Comparison of ENCODE assay signal across 19 mouse cellular contexts in the genomic region with DNA sequence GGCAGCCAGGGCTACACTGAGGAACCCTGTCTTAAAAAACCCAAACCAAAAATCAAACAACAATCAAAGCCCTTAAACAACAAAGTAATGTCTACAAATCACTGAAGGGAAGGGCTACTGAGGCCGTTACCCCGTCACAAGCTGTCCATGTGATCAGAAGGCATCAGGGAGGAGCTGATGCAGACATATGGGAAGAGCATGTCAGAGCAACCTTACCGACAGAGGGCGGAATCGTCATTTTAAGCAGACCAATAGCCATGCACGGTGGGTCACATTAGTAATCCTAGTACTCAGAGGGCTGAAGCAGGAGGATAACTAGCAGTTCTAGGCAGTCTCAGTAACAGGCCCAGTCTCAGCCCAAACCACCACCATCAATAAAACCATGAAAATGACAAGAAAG. TPM values are rescaled to one million over a fixed set of nuclear protein-coding genes. Genes with fewer than 3 reads are reported as not detected.
DNase-seq lines count a peak whose midpoint lies in the region; ATAC-seq lines count a peak whose summit lies in the region.
"Had no signal": no experiment of that assay in that cellular context is flagged by ENCODE, and none has a peak within 500 bp of the region (broad histone marks: within the 10 kb centered on the region; RNA-seq: fewer than 3 reads in every experiment).

No protein-coding gene starts in this region.

- DNase-seq in ES-CJ7 (ENCODE audit: low read depth, low spot score) (peak; percentile 80), ZHBTc4 (ENCODE audit: low read depth, low spot score) (peak; percentile 82)
- DNase-seq in hindbrain, embryonic 11.5 days (ENCODE audit: low spot score), result no peak
- DNase-seq in frontal cortex, postnatal 36 days (ENCODE audit: low spot score in 2 of 2), result no peak
- DNase-seq: adrenal gland, postnatal 25 days; cerebellum, adult 11-12 months; gastrocnemius, adult 2 months; kidney, adult 9 months; right cerebral cortex, postnatal 4 days had no signal

- 88% methylated on average over 6 of the region's 6 CpGs for WGBS in hindbrain, embryonic 11.5 days

- no peak overlapping the region for H3K27ac ChIP-seq in hindbrain, embryonic 11.5 days (ENCODE audit: low read depth, low read length)
- H3K27ac ChIP-seq: embryonic facial prominence, embryonic 12.5 days; gastrocnemius, adult 2 months; hindbrain, embryonic 12.5 days; limb, embryonic 10.5 days; limb, embryonic 15.5 days; midbrain, embryonic 12.5 days; neural tube, embryonic 13.5 days had no signal

- no peak overlapping the region for H3K9ac ChIP-seq in hindbrain, embryonic 11.5 days (ENCODE audit: low read depth, low read length)
- H3K9ac ChIP-seq: embryonic facial prominence, embryonic 12.5 days; hindbrain, embryonic 12.5 days; limb, embryonic 15.5 days; liver, postnatal 0 days; midbrain, embryonic 12.5 days; neural tube, embryonic 13.5 days had no signal

- peaks cover 4% of the 10 kb centered on the region for H3K27me3 ChIP-seq in megakaryocyte, embryonic 14.5 days (replicated peaks)
- no peaks in the 10 kb centered on the region for H3K27me3 ChIP-seq in hindbrain, embryonic 11.5 days (ENCODE audit: control insufficient read depth, insufficient read depth, low read length)
- H3K27me3 ChIP-seq: embryonic facial prominence, embryonic 12.5 days; hindbrain, embryonic 12.5 days; limb, embryonic 15.5 days; midbrain, embryonic 12.5 days; neural tube, embryonic 13.5 days had no signal

- H3K4me3 ChIP-seq in megakaryocyte, embryonic 14.5 days (replicated peaks), result peak overlapping the region; percentile 53
- H3K4me3 ChIP-seq in hindbrain, embryonic 11.5 days (ENCODE audit: low read depth, low read length), result no peak overlapping the region
- H3K4me3 ChIP-seq: embryonic facial prominence, embryonic 12.5 days; gastrocnemius, adult 2 months; hindbrain, embryonic 12.5 days; limb, embryonic 10.5 days; limb, embryonic 15.5 days; midbrain, embryonic 12.5 days; neural tube, embryonic 13.5 days had no signal

- no peaks in the 10 kb centered on the region for H3K36me3 ChIP-seq in megakaryocyte, embryonic 14.5 days (replicated peaks; ENCODE audit: low read length)
- H3K36me3 ChIP-seq in hindbrain, embryonic 11.5 days (ENCODE audit: control insufficient read depth, insufficient read depth, low read length), result no peaks in the 10 kb centered on the region
- H3K36me3 ChIP-seq: embryonic facial prominence, embryonic 12.5 days; hindbrain, embryonic 12.5 days; limb, embryonic 10.5 days; midbrain, embryonic 12.5 days had no signal

- H3K4me1 ChIP-seq in megakaryocyte, embryonic 14.5 days, result no peaks in the 10 kb centered on the region
- no peaks in the 10 kb centered on the region for H3K4me1 ChIP-seq in hindbrain, embryonic 11.5 days (replicated peaks; ENCODE audit: control insufficient read depth, insufficient read depth, low read length)
- H3K4me1 ChIP-seq: embryonic facial prominence, embryonic 12.5 days; midbrain, embryonic 12.5 days; neural tube, embryonic 13.5 days had no signal

- no peak overlapping the region for H3K4me2 ChIP-seq in hindbrain, embryonic 11.5 days (replicated peaks; ENCODE audit: low read depth, low read length)
- H3K4me2 ChIP-seq: embryonic facial prominence, embryonic 12.5 days; hindbrain, embryonic 12.5 days; limb, embryonic 15.5 days; midbrain, embryonic 12.5 days; neural tube, embryonic 13.5 days had no signal

- no peak for ATAC-seq in megakaryocyte, adult 5-6 weeks (ENCODE audit: poor library complexity, severe bottlenecking)
- ATAC-seq in hindbrain, embryonic 11.5 days (ENCODE audit: low FRiP score), result no peak
- ATAC-seq: forebrain, embryonic 14.5 days had no signal

- H3K9me3 ChIP-seq in megakaryocyte, embryonic 14.5 days, result peaks cover 37% of the 10 kb centered on the region
- no peaks in the 10 kb centered on the region for H3K9me3 ChIP-seq in hindbrain, embryonic 11.5 days (ENCODE audit: control insufficient read depth, low read length)
- H3K9me3 ChIP-seq: limb, embryonic 10.5 days; limb, embryonic 15.5 days had no signal

RNA-seq across cellular contexts. Expression of gene Ubl3, which starts 56.6 kb away (rescaled TPM):
- polyA plus RNA-seq in megakaryocyte, embryonic 14.5 days (2012; ENCODE audit: insufficient read depth, low replicate concordance), result 6.1 and 9.4 TPM in 2 replicates
- 90.4 and 93.3 TPM in 2 replicates for total RNA-seq in megakaryocyte, adult 5-6 weeks (2015)
- 122 and 130 TPM in 2 replicates for total RNA-seq in megakaryocyte, adult 5-6 weeks (2017)
- polyA plus RNA-seq in hindbrain, embryonic 11.5 days (2014; fragmentation: Nextera tagmentation; extraction: Ambion mirVana), result 76.6 and 82.7 TPM in 2 replicates

Comparison
In these comparisons a context has a peak if more than half of its experiments do, and no peak if none do; other contexts are left out.
1. DNase-seq: peak in ES-CJ7 (single experiment) and ZHBTc4 (single experiment); none in hindbrain, embryonic 11.5 days (single experiment) and frontal cortex, postnatal 36 days (0 of 2).